In genomic region chr5:33652783-33653173, GRCm38 (mm10) we compare ENCODE assay signal across 8 mouse cellular contexts. TPM values are rescaled to one million over a fixed set of nuclear protein-coding genes. Genes with fewer than 3 reads are reported as not detected.
DNase-seq lines count a peak whose midpoint lies in the region; ATAC-seq and TF ChIP-seq lines count a peak whose summit lies in the region.

No protein-coding gene starts in this region.

- no peak for TF ChIP-seq CTCF in kidney, adult 2 months (conservative IDR thresholded peaks at IDR 0.05; ENCODE audit: insufficient read depth, insufficient read length, low read depth, low read length)
- no peak for TF ChIP-seq CTCF in bone marrow macrophage, adult 2 months (IDR thresholded peaks at IDR 0.05; ENCODE audit: low read depth, low read length)

- no peaks in the 10 kb centered on the region for H3K27me3 ChIP-seq in kidney, adult 2 months (replicated peaks; ENCODE audit: control insufficient read depth, insufficient read depth, low read length)
- H3K27me3 ChIP-seq in hindbrain, embryonic 12.5 days, result no peaks in the 10 kb centered on the region
- no peaks in the 10 kb centered on the region for H3K27me3 ChIP-seq in midbrain, embryonic 12.5 days

- peak overlapping the region; percentile 79 for H3K4me2 ChIP-seq in hindbrain, embryonic 12.5 days (replicated peaks)
- H3K4me2 ChIP-seq in midbrain, embryonic 12.5 days (replicated peaks), result peak overlapping the region; percentile 77

- H3K27ac ChIP-seq in kidney, adult 2 months (ENCODE audit: insufficient read depth, low read depth, low read length), result no peak overlapping the region
- H3K27ac ChIP-seq in bone marrow macrophage, adult 2 months (ENCODE audit: insufficient read depth, low read depth, low read length), result no peak overlapping the region
- peak overlapping the region; percentile 71 for H3K27ac ChIP-seq in hindbrain, embryonic 12.5 days
- peak overlapping the region; percentile 97 for H3K27ac ChIP-seq in midbrain, embryonic 12.5 days (replicated peaks)

- peaks cover 12% of the 10 kb centered on the region; the same call in 1 of the 2 replicates for H3K4me1 ChIP-seq in kidney, adult 2 months (ENCODE audit: control insufficient read depth, insufficient read depth, low read length)
- peaks cover 24% of the 10 kb centered on the region for H3K4me1 ChIP-seq in bone marrow macrophage, adult 2 months (ENCODE audit: control insufficient read depth, insufficient read depth, low read length)
- peaks cover 35% of the 10 kb centered on the region for H3K4me1 ChIP-seq in hindbrain, embryonic 12.5 days
- H3K4me1 ChIP-seq in midbrain, embryonic 12.5 days, result peaks cover 42% of the 10 kb centered on the region

- H3K9me3 ChIP-seq in hindbrain, embryonic 12.5 days (replicated peaks), result no peaks in the 10 kb centered on the region
- H3K9me3 ChIP-seq in midbrain, embryonic 12.5 days, result no peaks in the 10 kb centered on the region

- DNase-seq in kidney, adult 2 months, result no peak
- DNase-seq in kidney, adult 18-20 months, result no peak
- no peak for DNase-seq in cerebellum, postnatal 10 days
- no peak for DNase-seq in right cerebral cortex, postnatal 4 days
- DNase-seq in lung, postnatal 4 days, result no peak

- no peak for TF ChIP-seq POLR2A in kidney, adult 2 months (IDR thresholded peaks at IDR 0.05; ENCODE audit: low read depth, low read length)
- TF ChIP-seq POLR2A in bone marrow macrophage, adult 2 months (IDR thresholded peaks at IDR 0.05; ENCODE audit: borderline replicate concordance, low read depth, low read length), result no peak

- 4% methylated on average over 9 of the region's 9 CpGs for WGBS in kidney, adult 2 months
- WGBS in hindbrain, embryonic 12.5 days, result 5% methylated on average over 9 of the region's 9 CpGs
- 1% methylated on average over 9 of the region's 9 CpGs for WGBS in midbrain, embryonic 12.5 days

- peak; percentile 46 for ATAC-seq in hindbrain, embryonic 12.5 days (ENCODE audit: low FRiP score)
- ATAC-seq in midbrain, embryonic 12.5 days (ENCODE audit: low FRiP score, low read depth), result peak; percentile 42; the same call in 1 of the 2 replicates

- peak overlapping the region; percentile 17; the same call in 1 of the 2 replicates for H3K4me3 ChIP-seq in kidney, adult 2 months (ENCODE audit: insufficient read depth, low read depth, low read length)
- H3K4me3 ChIP-seq in bone marrow macrophage, adult 2 months (ENCODE audit: insufficient read depth, low read length), result peak overlapping the region; percentile 28; the same call in 1 of the 2 replicates
- peak overlapping the region; percentile 71 for H3K4me3 ChIP-seq in hindbrain, embryonic 12.5 days
- H3K4me3 ChIP-seq in midbrain, embryonic 12.5 days, result peak overlapping the region; percentile 82

- H3K9ac ChIP-seq in hindbrain, embryonic 12.5 days, result peak overlapping the region; percentile 81
- H3K9ac ChIP-seq in midbrain, embryonic 12.5 days (replicated peaks), result peak overlapping the region; percentile 89; the same call in 1 of the 2 replicates

- H3K36me3 ChIP-seq in kidney, adult 2 months (ENCODE audit: control insufficient read depth, insufficient read depth, low read length), result no peaks in the 10 kb centered on the region; the same call in 1 of the 2 replicates
- H3K36me3 ChIP-seq in hindbrain, embryonic 12.5 days, result peaks cover 22% of the 10 kb centered on the region
- peaks cover 42% of the 10 kb centered on the region for H3K36me3 ChIP-seq in midbrain, embryonic 12.5 days

RNA-seq across cellular contexts. Expression of gene Slbp, which starts 0.4 kb away (rescaled TPM):
- 12.7 and 15.7 TPM in 2 replicates for polyA plus RNA-seq in kidney, adult 2 months (2012; rRNA removed)
- 77.1 and 84.1 TPM in 2 replicates for polyA plus RNA-seq in bone marrow macrophage, adult 2 months (2012; ENCODE audit: insufficient read depth, insufficient read length, missing spikeins)
- polyA plus RNA-seq in hindbrain, embryonic 12.5 days (2016; fragmentation: Nextera tagmentation; extraction: Ambion mirVana), result 182 and 186 TPM in 2 replicates
- polyA plus RNA-seq in midbrain, embryonic 12.5 days (2016; fragmentation: Nextera tagmentation; extraction: Ambion mirVana), result 231 TPM in 2 replicates

RNA-seq across cellular contexts. Expression of gene Tacc3, which starts 5.2 kb away (rescaled TPM):
- 2.3 and 2.6 TPM in 2 replicates for polyA plus RNA-seq in kidney, adult 2 months (2012; rRNA removed)
- polyA plus RNA-seq in bone marrow macrophage, adult 2 months (2012; ENCODE audit: insufficient read depth, insufficient read length, missing spikeins), result 58.6 and 69.4 TPM in 2 replicates
- 161 TPM in 2 replicates for polyA plus RNA-seq in hindbrain, embryonic 12.5 days (2016; fragmentation: Nextera tagmentation; extraction: Ambion mirVana)
- 203 and 205 TPM in 2 replicates for polyA plus RNA-seq in midbrain, embryonic 12.5 days (2016; fragmentation: Nextera tagmentation; extraction: Ambion mirVana)

RNA-seq across cellular contexts. Expression of gene Tmem129, which starts 5.4 kb away (rescaled TPM):
- polyA plus RNA-seq in kidney, adult 2 months (2012; rRNA removed), result 47.4 and 51.2 TPM in 2 replicates
- polyA plus RNA-seq in bone marrow macrophage, adult 2 months (2012; ENCODE audit: insufficient read depth, insufficient read length, missing spikeins), result 11.4 and 14.4 TPM in 2 replicates
- 33.3 and 33.8 TPM in 2 replicates for polyA plus RNA-seq in hindbrain, embryonic 12.5 days (2016; fragmentation: Nextera tagmentation; extraction: Ambion mirVana)
- 31.8 and 37.5 TPM in 2 replicates for polyA plus RNA-seq in midbrain, embryonic 12.5 days (2016; fragmentation: Nextera tagmentation; extraction: Ambion mirVana)

RNA-seq across cellular contexts. Expression of gene Gm9903, which starts 23.1 kb away (rescaled TPM):
- 0.64 and 0.77 TPM in 2 replicates for polyA plus RNA-seq in kidney, adult 2 months (2012; rRNA removed)
- polyA plus RNA-seq in bone marrow macrophage, adult 2 months (2012; ENCODE audit: insufficient read depth, insufficient read length, missing spikeins), result 0.61 TPM in 1 of 2 replicates, not detected in the other
- 0.35 and 1.3 TPM in 2 replicates for polyA plus RNA-seq in hindbrain, embryonic 12.5 days (2016; fragmentation: Nextera tagmentation; extraction: Ambion mirVana)
- 0.93 and 1.0 TPM in 2 replicates for polyA plus RNA-seq in midbrain, embryonic 12.5 days (2016; fragmentation: Nextera tagmentation; extraction: Ambion mirVana)

RNA-seq across cellular contexts. Expression of gene Fam53a, which starts 23.3 kb away (rescaled TPM):
- 20.8 and 27.1 TPM in 2 replicates for polyA plus RNA-seq in kidney, adult 2 months (2012; rRNA removed)
- polyA plus RNA-seq in bone marrow macrophage, adult 2 months (2012; ENCODE audit: insufficient read depth, insufficient read length, missing spikeins), result 16.0 and 17.8 TPM in 2 replicates
- polyA plus RNA-seq in hindbrain, embryonic 12.5 days (2016; fragmentation: Nextera tagmentation; extraction: Ambion mirVana), result 42.3 and 50.8 TPM in 2 replicates
- 47.7 and 49.2 TPM in 2 replicates for polyA plus RNA-seq in midbrain, embryonic 12.5 days (2016; fragmentation: Nextera tagmentation; extraction: Ambion mirVana)

Comparison
In these comparisons a context has a peak if more than half of its experiments do, and no peak if none do; other contexts are left out.
1. H3K27ac ChIP-seq: peak in hindbrain, embryonic 12.5 days (single experiment) and midbrain, embryonic 12.5 days (single experiment); none in kidney, adult 2 months (single experiment) and bone marrow macrophage, adult 2 months (single experiment).
2. H3K4me3 ChIP-seq: peak in every context shown above with its lines; median percentile 82 in midbrain, embryonic 12.5 days; 71 in hindbrain, embryonic 12.5 days; 28 in bone marrow macrophage, adult 2 months; 17 in kidney, adult 2 months.
3. RNA of gene Tacc3, which starts 5.2 kb away (polyA plus RNA-seq): 203 to 205 TPM in midbrain, embryonic 12.5 days, 161 TPM in hindbrain, embryonic 12.5 days and 58.6 to 69.4 TPM in bone marrow macrophage, adult 2 months; 2.3 to 2.6 TPM in kidney, adult 2 months; every median in the first group is over 10 times any median in the second.